Mouse (Mus musculus) Patski (cell line): ENCODE results near the gene Cyp17a1. TPM values are rescaled to one million over a fixed set of nuclear protein-coding genes. Genes with fewer than 3 reads are reported as not detected.

Experiments
- ATAC-seq: fragments of 100-300 bp; one replicate; pipeline ENCODE4 v1.8.0; 2021
- CTCF ChIA-PET: fragments of 350-600 bp; sonication (Branson Sonifier 250); formaldehyde crosslinking; loops from one replicate; lab custom pipeline; 2022; ENCODE audit warnings: inconsistent platforms; lab: Charles Lee
- POLR2A ChIA-PET: fragments of 350-600 bp; sonication (Branson Sonifier 250); formaldehyde crosslinking; loops from one replicate; lab custom pipeline; 2022; ENCODE audit warnings: antibody characterized with exemption, inconsistent platforms; lab: Charles Lee
- DNase-seq: peaks from one replicate; pipeline ENCODE4 v3.0.0-alpha.2; 2011; ENCODE audit warnings: low read depth, low spot score
- H3K27me3 ChIP-seq: fragments of 371-371 bp; one replicate; pipeline ENCODE4 v1.5.1; 2021
- CTCF ChIP-seq: fragments of 100-300 bp; IDR thresholded peaks from one replicate; pipeline ENCODE4 v1.5.1; 2021
- in situ Hi-C: fragments of 300-500 bp; cut with MboI; formaldehyde crosslinking; loops from 3 replicates; pipeline ENCODE4 v1.11.1; 2018; ENCODE audit warnings: low pct_unique_long_range_greater_than_20kb, mixed read lengths
- polyA plus RNA-seq: library from polyadenylated mRNA; unstranded; gene quantifications from one replicate; pipeline ENCODE4 v1.2.3, GENCODE M21; 2021

Gene Cyp17a1
- polyA plus RNA-seq, 1 experiment from 2014 or later, result not detected

- ATAC-seq, result no peak
- TF ChIP-seq CTCF, result no peak
- in situ Hi-C loops, result no loop called here
Measured at GRCm38 (mm10) chr19:46644343-46644792, 28.6 kb downstream of the Cyp17a1 start.

GRCm38 (mm10) chr19:46643236-46643635 lies 29.7 kb downstream of the Cyp17a1 start:
- POLR2A ChIA-PET, result no interaction called here
- CTCF ChIA-PET, result no interaction called here
- ATAC-seq (no peak), DNase-seq (no peak)
- in situ Hi-C loops, result no loop called here
- TF ChIP-seq CTCF, result no peak
- no peaks in the 10 kb centered on the region for H3K27me3 ChIP-seq

More at GRCm38 (mm10) chr19:46644343-46644792, 28.6 kb downstream of the Cyp17a1 start:
- H3K27me3 ChIP-seq, result no peaks in the 10 kb centered on the region
- CTCF ChIA-PET, result interaction anchor here (0.7 to 1.9 kb wide), 2 partner anchors 10 to 56 kb away, joined by 4 to 9 read pairs; no protein-coding TSS in a partner anchor
- POLR2A ChIA-PET, result interaction anchor here (1.3 kb wide), 1 partner anchor 15 kb away, joined by 3 read pairs; no protein-coding TSS in a partner anchor
- DNase-seq, result no peak

GRCm38 (mm10) chr19:46642136-46642753 lies 30.7 kb downstream of the Cyp17a1 start:
- H3K27me3 ChIP-seq, result no peaks in the 10 kb centered on the region
- ChIA-PET CTCF (interaction anchor here (1.5 kb wide), 1 partner anchor 10 kb away, joined by 3 read pairs; no protein-coding TSS in a partner anchor), POLR2A (no interaction called here)
- peak; percentile 34 for DNase-seq
- in situ Hi-C loops, result no loop called here
- TF ChIP-seq CTCF, result no peak
- peak; percentile 38 for ATAC-seq

- CTCF ChIA-PET, result interaction anchor here (1.5 kb wide), 1 partner anchor 11 kb away, joined by 3 read pairs; no protein-coding TSS in a partner anchor
- POLR2A ChIA-PET, result no interaction called here
- no peak for DNase-seq
- no peak for TF ChIP-seq CTCF
- H3K27me3 ChIP-seq, result no peaks in the 10 kb centered on the region
- in situ Hi-C loops, result no loop called here
- peak; percentile 19 for ATAC-seq
Measured at GRCm38 (mm10) chr19:46641420-46642085, 31.4 kb downstream of the Cyp17a1 start.

- DNase-seq (no peak), ATAC-seq (no peak)
- in situ Hi-C loops, result no loop called here
- POLR2A ChIA-PET, result no interaction called here
- CTCF ChIA-PET, result no interaction called here
- TF ChIP-seq CTCF, result no peak
- no peaks in the 10 kb centered on the region for H3K27me3 ChIP-seq
Measured at GRCm38 (mm10) chr19:46640780-46641179, 32.2 kb downstream of the Cyp17a1 start.

- DNase-seq (no peak), ATAC-seq (no peak)
- POLR2A ChIA-PET, result no interaction called here
- in situ Hi-C loops, result no loop called here
- H3K27me3 ChIP-seq, result no peaks in the 10 kb centered on the region
- CTCF ChIA-PET, result no interaction called here
- TF ChIP-seq CTCF, result no peak
Measured at GRCm38 (mm10) chr19:46639496-46639895, 33.5 kb downstream of the Cyp17a1 start.

- ATAC-seq, result no peak
- no peaks in the 10 kb centered on the region for H3K27me3 ChIP-seq
- no peak for TF ChIP-seq CTCF
- ChIA-PET POLR2A (no interaction called here), CTCF (no interaction called here)
- DNase-seq, result no peak
- in situ Hi-C loops, result no loop called here
Measured at GRCm38 (mm10) chr19:46639053-46639452, 33.9 kb downstream of the Cyp17a1 start.

GRCm38 (mm10) chr19:46637598-46637997 lies 35.4 kb downstream of the Cyp17a1 start:
- no peak for TF ChIP-seq CTCF
- DNase-seq, result no peak
- ChIA-PET POLR2A (no interaction called here), CTCF (no interaction called here)
- no peaks in the 10 kb centered on the region for H3K27me3 ChIP-seq
- in situ Hi-C loops, result no loop called here
- no peak for ATAC-seq

- ATAC-seq (no peak), DNase-seq (no peak)
- CTCF ChIA-PET, result no interaction called here
Measured at GRCm38 (mm10) chr19:46635766-46636165, 37.2 kb downstream of the Cyp17a1 start.

GRCm38 (mm10) chr19:46631637-46632036 lies 41.3 kb downstream of the Cyp17a1 start:
- TF ChIP-seq CTCF, result no peak
- DNase-seq, result no peak
- POLR2A ChIA-PET, result no interaction called here

More at GRCm38 (mm10) chr19:46635766-46636165, 37.2 kb downstream of the Cyp17a1 start:
- POLR2A ChIA-PET, result interaction anchor here (0.6 kb wide), 2 partner anchors 243 to 1653 kb away, joined by 3 to 4 read pairs; no protein-coding TSS in a partner anchor
- H3K27me3 ChIP-seq, result no peaks in the 10 kb centered on the region
- no peak for TF ChIP-seq CTCF
- in situ Hi-C loops, result no loop called here

GRCm38 (mm10) chr19:46629807-46630206 lies 43.2 kb downstream of the Cyp17a1 start:
- no peak for TF ChIP-seq CTCF
- CTCF ChIA-PET, result no interaction called here
- no peak for ATAC-seq

More at GRCm38 (mm10) chr19:46631637-46632036, 41.3 kb downstream of the Cyp17a1 start:
- CTCF ChIA-PET, result no interaction called here
- in situ Hi-C loops, result no loop called here
- no peaks in the 10 kb centered on the region for H3K27me3 ChIP-seq
- no peak for ATAC-seq

More at GRCm38 (mm10) chr19:46629807-46630206, 43.2 kb downstream of the Cyp17a1 start:
- in situ Hi-C loops, result no loop called here
- no peak for DNase-seq
- POLR2A ChIA-PET, result no interaction called here
- H3K27me3 ChIP-seq, result no peaks in the 10 kb centered on the region
